Mouse (Mus musculus) heart, embryonic 10.5 days (tissue): ENCODE data around the gene Map4k1. TPM values are rescaled to one million over a fixed set of nuclear protein-coding genes. Genes with fewer than 3 reads are reported as not detected.

Experiments used
- DNase-seq: peaks from one replicate; pipeline ENCODE4 v3.0.0-alpha.2; 2017; ENCODE audit warnings: low spot score
- H3K27ac ChIP-seq: fragments of 300-500 bp; sonication (generic); 2 replicates; pipeline ENCODE4 v1.5.1; 2016; ENCODE audit warnings: mild to moderate bottlenecking
- H3K27me3 ChIP-seq: fragments of 300-500 bp; sonication (generic); 2 replicates; pipeline ENCODE4 v1.6.1; 2016; ENCODE audit warnings: mild to moderate bottlenecking; ENCODE audit not compliant: poor library complexity, insufficient read depth, severe bottlenecking
- H3K36me3 ChIP-seq: fragments of 300-500 bp; sonication (generic); 2 replicates; pipeline ENCODE4 v1.6.1; 2016; ENCODE audit warnings: mild to moderate bottlenecking, moderate library complexity
- H3K4me1 ChIP-seq: fragments of 300-500 bp; sonication (generic); 2 replicates; pipeline ENCODE4 v1.6.1; 2016; ENCODE audit warnings: mild to moderate bottlenecking
- H3K4me3 ChIP-seq: fragments of 300-500 bp; sonication (generic); 2 replicates; pipeline ENCODE4 v1.5.1; 2016; ENCODE audit warnings: mild to moderate bottlenecking, moderate library complexity
- H3K9me3 ChIP-seq: fragments of 300-500 bp; sonication (generic); 2 replicates; pipeline ENCODE4 v1.6.1; 2016; ENCODE audit warnings: mild to moderate bottlenecking, moderate library complexity
- WGBS: fragments of 180-500 bp; shearing (Covaris S2); methylation state at CpG from one replicate; pipeline ENCODE4 v1.1.7; 2016; 5-methylcytosine and 5-hydroxymethylcytosine counted together
- polyA plus RNA-seq: library from polyadenylated mRNA; unstranded; fragments of >200 nt; fragmentation: Nextera tagmentation; extraction: Ambion mirVana; gene quantifications from 2 replicates; pipeline ENCODE4 v1.2.1, GENCODE M21; 2016

Gene Map4k1
- polyA plus RNA-seq, 1 experiment from 2014 or later, result 14.3 TPM

- 78% methylated on average over 3 of the region's 3 CpGs for WGBS
- no peaks in the 10 kb centered on the region for H3K4me1 ChIP-seq
- no peaks in the 10 kb centered on the region for H3K9me3 ChIP-seq
- DNase-seq, result no peak
- H3K27me3 ChIP-seq, result no peaks in the 10 kb centered on the region
- H3K27ac ChIP-seq, result no peak overlapping the region
- no peaks in the 10 kb centered on the region for H3K36me3 ChIP-seq
- no peak overlapping the region for H3K4me3 ChIP-seq
Observed at GRCm38 (mm10) chr7:28993402-28993801, 11.6 kb downstream of the Map4k1 start.

DNA sequence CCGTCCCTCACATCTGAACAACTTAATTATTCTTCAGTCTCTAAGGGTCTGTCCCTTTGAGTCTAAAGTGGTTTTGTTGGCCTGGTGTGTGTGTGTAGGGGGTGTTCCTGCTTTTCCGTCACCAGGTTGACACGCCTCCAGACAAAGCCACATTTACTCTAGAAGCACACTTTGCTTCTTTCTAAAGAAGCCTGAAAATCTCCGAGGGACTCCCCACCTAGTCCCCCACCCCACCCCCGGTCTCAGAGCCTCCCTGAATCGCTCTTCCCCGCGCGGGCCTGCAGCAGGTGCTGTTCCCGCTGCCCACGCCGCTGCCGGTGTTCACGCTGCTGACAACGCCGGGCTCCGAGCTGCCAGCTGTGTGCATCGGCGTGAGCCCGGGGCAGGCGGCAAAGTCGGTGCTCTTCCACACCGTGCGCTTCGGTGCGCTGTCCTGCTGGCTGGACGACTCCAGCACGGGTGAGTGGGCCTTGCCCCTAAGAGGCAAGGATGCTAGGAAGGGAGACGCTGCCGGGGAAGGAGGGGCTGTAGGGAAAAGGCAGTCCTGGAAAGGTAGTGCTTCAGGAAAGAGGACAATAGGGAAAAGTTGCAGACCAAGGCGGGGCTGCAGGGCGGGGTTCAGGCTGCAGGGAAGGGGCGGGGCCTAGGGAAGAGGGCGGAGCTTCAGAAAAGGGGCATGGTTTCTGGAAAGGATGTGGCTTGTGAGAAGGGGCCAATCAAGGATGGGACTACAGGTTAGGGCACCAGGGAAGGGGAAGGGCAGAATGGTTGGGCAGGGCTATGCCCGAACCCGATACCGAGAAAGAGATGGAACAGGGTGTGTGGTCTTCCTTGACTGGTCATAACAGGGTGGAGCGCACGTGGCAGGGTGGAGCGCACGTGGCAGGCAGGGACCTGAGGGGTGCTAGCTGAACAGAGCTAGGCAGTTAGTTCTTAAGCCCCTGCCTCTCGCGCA is 19.1 kb downstream of the Map4k1 start:
- peak overlapping the region; percentile 64 for H3K4me3 ChIP-seq
- peaks cover 30% of the 10 kb centered on the region for H3K27me3 ChIP-seq
- peak overlapping the region; percentile 83 for H3K27ac ChIP-seq
- 6% methylated on average over 43 of the region's 43 CpGs for WGBS
- H3K9me3 ChIP-seq, result no peaks in the 10 kb centered on the region
- peaks cover 12% of the 10 kb centered on the region; the same call in 1 of the 2 replicates for H3K4me1 ChIP-seq
- no peaks in the 10 kb centered on the region for H3K36me3 ChIP-seq
- DNase-seq, result peak; percentile 93

- Histone ChIP-seq H3K27me3 (peaks cover 6% of the 10 kb centered on the region; the same call in 1 of the 2 replicates), H3K4me1 (no peaks in the 10 kb centered on the region), H3K4me3 (no peak overlapping the region), H3K27ac (no peak overlapping the region), H3K9me3 (no peaks in the 10 kb centered on the region), H3K36me3 (no peaks in the 10 kb centered on the region)
- no peak for DNase-seq
- 78% methylated on average over 9 of the region's 9 CpGs for WGBS
Observed at GRCm38 (mm10) chr7:29007224-29008101, 25.6 kb downstream of the Map4k1 start.

GRCm38 (mm10) chr7:29008171-29008570 is 26.3 kb downstream of the Map4k1 start:
- no peak for DNase-seq
- WGBS, result 93% methylated on average over 10 of the region's 10 CpGs
- Histone ChIP-seq H3K27ac (no peak overlapping the region), H3K4me3 (no peak overlapping the region), H3K4me1 (no peaks in the 10 kb centered on the region), H3K27me3 (peaks cover 5% of the 10 kb centered on the region; the same call in 1 of the 2 replicates), H3K36me3 (no peaks in the 10 kb centered on the region), H3K9me3 (no peaks in the 10 kb centered on the region)

- Histone ChIP-seq H3K27ac (no peak overlapping the region), H3K4me3 (no peak overlapping the region), H3K9me3 (no peaks in the 10 kb centered on the region), H3K36me3 (no peaks in the 10 kb centered on the region), H3K27me3 (peaks cover 5% of the 10 kb centered on the region; the same call in 1 of the 2 replicates), H3K4me1 (no peaks in the 10 kb centered on the region)
- no peak for DNase-seq
- WGBS, result 66% methylated on average over 9 of the region's 9 CpGs
Observed at GRCm38 (mm10) chr7:29008714-29009113, 26.9 kb downstream of the Map4k1 start.

DNA sequence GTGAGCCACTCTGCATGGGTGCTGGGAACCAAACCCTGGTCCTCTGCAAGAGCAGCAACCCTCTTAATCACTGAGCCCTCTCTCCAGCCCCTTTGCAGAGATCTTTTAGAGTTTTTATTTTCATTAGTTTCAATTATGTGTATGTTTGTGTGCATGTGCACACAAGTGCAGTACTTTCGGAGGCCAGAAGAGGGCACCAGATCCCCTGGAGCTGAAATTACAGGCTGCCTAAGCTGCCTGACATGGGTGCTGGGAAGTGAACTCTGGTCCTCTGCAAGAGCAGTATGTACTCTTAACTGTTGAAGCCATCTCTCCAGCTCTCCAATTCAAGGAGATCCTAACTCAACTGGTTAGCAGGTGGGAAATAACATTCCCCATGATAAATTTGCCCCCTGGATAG is 33.1 kb downstream of the Map4k1 start:
- Histone ChIP-seq H3K4me1 (peaks cover 10% of the 10 kb centered on the region; the same call in 1 of the 2 replicates), H3K36me3 (no peaks in the 10 kb centered on the region), H3K27ac (no peak overlapping the region), H3K27me3 (peaks cover 35% of the 10 kb centered on the region), H3K4me3 (no peak overlapping the region), H3K9me3 (no peaks in the 10 kb centered on the region)
- WGBS, result 82% methylated on average over 1 of the region's 1 CpGs
- no peak for DNase-seq

GRCm38 (mm10) chr7:29016440-29016839 is 34.6 kb downstream of the Map4k1 start:
- Histone ChIP-seq H3K36me3 (no peaks in the 10 kb centered on the region), H3K4me3 (no peak overlapping the region), H3K9me3 (no peaks in the 10 kb centered on the region), H3K4me1 (peaks cover 10% of the 10 kb centered on the region; the same call in 1 of the 2 replicates), H3K27ac (no peak overlapping the region), H3K27me3 (peaks cover 50% of the 10 kb centered on the region)
- no peak for DNase-seq
- WGBS, result 73% methylated on average over 7 of the region's 7 CpGs

DNA sequence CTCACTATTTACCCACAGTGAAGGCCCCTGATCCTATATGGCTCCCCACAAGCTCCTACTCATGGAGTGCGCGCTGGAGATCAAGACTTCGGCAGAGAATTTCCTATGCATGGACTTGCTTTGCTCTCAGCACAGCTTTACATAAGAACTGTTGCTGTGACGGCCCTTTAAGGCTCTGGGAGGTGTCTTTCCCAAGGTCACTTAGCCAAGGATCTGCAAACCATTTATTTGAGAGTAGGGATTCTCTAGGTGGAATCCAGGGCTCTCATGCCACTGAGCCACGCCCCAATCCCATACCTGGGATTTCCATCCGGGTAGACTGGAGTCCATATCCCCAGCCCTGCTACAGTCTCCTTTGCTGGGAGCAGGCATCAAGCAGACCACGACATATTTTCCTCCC is 35.4 kb downstream of the Map4k1 start:
- no peak overlapping the region for H3K27ac ChIP-seq
- no peaks in the 10 kb centered on the region for H3K9me3 ChIP-seq
- DNase-seq, result no peak
- peaks cover 10% of the 10 kb centered on the region; the same call in 1 of the 2 replicates for H3K4me1 ChIP-seq
- peaks cover 50% of the 10 kb centered on the region for H3K27me3 ChIP-seq
- 76% methylated on average over 7 of the region's 7 CpGs for WGBS
- no peak overlapping the region for H3K4me3 ChIP-seq
- no peaks in the 10 kb centered on the region for H3K36me3 ChIP-seq

DNA sequence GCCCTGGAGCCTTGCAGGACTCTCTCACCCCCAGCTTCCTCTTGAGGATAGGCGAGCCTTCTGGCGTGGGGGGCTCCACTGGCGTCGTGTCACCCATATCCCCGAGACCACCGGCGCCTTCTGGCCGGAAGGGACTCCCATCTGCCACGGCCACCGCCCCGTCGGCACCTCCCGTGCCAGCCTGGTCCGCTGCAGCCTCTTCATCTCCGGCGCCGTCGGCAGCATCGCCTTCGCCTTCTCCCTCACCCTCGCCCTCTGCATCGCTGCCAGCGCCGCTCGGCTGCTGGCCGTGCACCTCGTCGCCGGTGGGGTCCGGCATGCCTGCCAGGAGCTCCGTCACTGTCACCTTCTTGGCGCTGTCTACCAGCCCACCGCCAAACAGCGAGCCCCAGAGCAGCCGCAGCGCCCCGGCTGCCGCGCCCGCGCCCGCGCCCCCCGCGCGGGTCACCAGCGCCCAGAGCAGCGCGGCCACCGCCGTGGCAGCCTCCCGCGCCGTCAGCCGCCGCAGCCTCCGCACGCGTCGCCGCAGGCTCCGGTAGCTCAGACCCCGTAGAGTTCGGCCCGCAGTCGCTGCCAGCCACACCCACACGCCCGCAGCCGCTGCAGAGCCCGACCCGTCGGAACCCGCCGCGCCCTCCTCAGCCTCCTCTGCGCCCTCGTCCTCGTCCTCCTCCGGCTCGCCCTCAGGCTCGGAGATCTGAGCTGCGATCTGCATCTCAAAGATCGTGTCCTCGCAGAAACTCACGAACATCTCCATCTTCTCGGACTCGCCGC is 37.8 kb downstream of the Map4k1 start:
- H3K4me3 ChIP-seq, result peak overlapping the region; percentile 62
- H3K27me3 ChIP-seq, result peaks cover 62% of the 10 kb centered on the region
- H3K4me1 ChIP-seq, result peaks cover 10% of the 10 kb centered on the region; the same call in 1 of the 2 replicates
- no peak for DNase-seq
- no peaks in the 10 kb centered on the region for H3K9me3 ChIP-seq
- no peaks in the 10 kb centered on the region for H3K36me3 ChIP-seq
- peak overlapping the region; percentile 13; the same call in 1 of the 2 replicates for H3K27ac ChIP-seq
- WGBS, result 4% methylated on average over 87 of the region's 88 CpGs

GRCm38 (mm10) chr7:29022479-29022878 is 40.6 kb downstream of the Map4k1 start:
- WGBS, result 79% methylated on average over 8 of the region's 8 CpGs
- H3K27me3 ChIP-seq, result peaks cover 52% of the 10 kb centered on the region

DNA sequence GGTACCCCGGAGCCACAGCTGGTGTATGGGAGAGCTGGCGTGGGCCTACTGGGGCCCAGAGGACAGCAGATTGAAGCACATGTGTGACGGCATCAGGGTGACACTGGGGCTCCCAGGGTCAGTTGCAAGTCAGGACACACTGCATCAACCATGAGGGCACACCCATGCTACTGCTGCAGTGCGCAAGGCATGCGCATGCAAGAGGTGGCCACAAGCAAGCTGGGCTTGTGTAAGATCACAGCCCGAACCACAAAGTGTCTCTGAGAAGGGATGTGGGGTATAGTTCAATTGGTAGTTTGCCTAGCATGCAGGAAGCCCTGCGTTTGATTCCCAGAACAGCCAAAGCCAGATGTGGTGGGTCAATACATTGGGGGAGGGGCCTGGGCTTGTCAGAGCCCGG is 41.7 kb downstream of the Map4k1 start:
- H3K27ac ChIP-seq, result no peak overlapping the region
- H3K4me3 ChIP-seq, result no peak overlapping the region
- H3K27me3 ChIP-seq, result peaks cover 42% of the 10 kb centered on the region
- WGBS, result 83% methylated on average over 8 of the region's 8 CpGs
- no peaks in the 10 kb centered on the region for H3K9me3 ChIP-seq
- H3K4me1 ChIP-seq, result peaks cover 10% of the 10 kb centered on the region; the same call in 1 of the 2 replicates
- DNase-seq, result no peak
- no peaks in the 10 kb centered on the region for H3K36me3 ChIP-seq

More at GRCm38 (mm10) chr7:29022479-29022878, 40.6 kb downstream of the Map4k1 start:
- Histone ChIP-seq H3K36me3 (no peaks in the 10 kb centered on the region), H3K4me3 (no peak overlapping the region), H3K4me1 (peaks cover 10% of the 10 kb centered on the region; the same call in 1 of the 2 replicates), H3K27ac (no peak overlapping the region), H3K9me3 (no peaks in the 10 kb centered on the region)
- no peak for DNase-seq

GRCm38 (mm10) chr7:29025566-29025965 is 43.7 kb downstream of the Map4k1 start:
- no peak for DNase-seq
- no peaks in the 10 kb centered on the region for H3K9me3 ChIP-seq
- peaks cover 21% of the 10 kb centered on the region for H3K27me3 ChIP-seq
- H3K4me3 ChIP-seq, result no peak overlapping the region
- H3K36me3 ChIP-seq, result no peaks in the 10 kb centered on the region
- WGBS, result 82% methylated on average over 7 of the region's 7 CpGs
- no peak overlapping the region for H3K27ac ChIP-seq
- no peaks in the 10 kb centered on the region for H3K4me1 ChIP-seq
